Mouse (Mus musculus) thymus, postnatal 4 days (tissue): ENCODE results near the gene Eral1.
A peak's percentile ranks its signal among the peaks of the same experiment; 100 is the strongest.

ENCODE experiments used
- DNase-seq: peaks from one replicate; pipeline ENCODE4 v3.0.0; 2021

Gene Eral1

GRCm38 (mm10) chr11:78033931-78034617 is 46.1 kb downstream of the Eral1 start:
- no peak for DNase-seq

GRCm38 (mm10) chr11:78032809-78033195 is 47.4 kb downstream of the Eral1 start:
- no peak for DNase-seq

GRCm38 (mm10) chr11:78031947-78032808 is 48.0 kb downstream of the Eral1 start, which contains the start of gene Dhrs13:
Dhrs13 (plus strand) TSS chr11:78032280.
- peak; percentile 95 for DNase-seq

- DNase-seq: no peak
Measured at GRCm38 (mm10) chr11:78031389-78031788, 48.8 kb downstream of the Eral1 start.

GRCm38 (mm10) chr11:78030600-78030999 is 49.6 kb downstream of the Eral1 start:
- DNase-seq: no peak

GRCm38 (mm10) chr11:78029240-78029639 is 50.9 kb downstream of the Eral1 start:
- no peak for DNase-seq

- DNase-seq: peak; percentile 69
Measured at GRCm38 (mm10) chr11:78023607-78024006, 56.6 kb downstream of the Eral1 start.
